Comparison of ENCODE assay signal across 23 mouse cellular contexts in genomic region chr12:37942163-37942562, GRCm38 (mm10).
DNase-seq lines count a peak whose midpoint lies in the region; ATAC-seq and TF ChIP-seq lines count a peak whose summit lies in the region.
"Had no signal": no experiment of that assay in that cellular context is flagged by ENCODE, and none has a peak within 500 bp of the region (broad histone marks: within the 10 kb centered on the region; RNA-seq: fewer than 3 reads in every experiment).

No protein-coding gene starts in this region.

- TF ChIP-seq POLR2A in liver, adult 2 months (IDR thresholded peaks at IDR 0.05; ENCODE audit: extremely low read depth, insufficient read depth, low read length), result no peak

- no peaks in the 10 kb centered on the region for H3K36me3 ChIP-seq in liver, adult 2 months (ENCODE audit: control insufficient read depth, insufficient read depth, low read length)
- H3K36me3 ChIP-seq in intestine, embryonic 16.5 days (ENCODE audit: control insufficient read depth, insufficient read depth, low read length), result no peaks in the 10 kb centered on the region
- H3K36me3 ChIP-seq: embryonic facial prominence, embryonic 13.5 days; embryonic facial prominence, embryonic 15.5 days; forebrain, embryonic 10.5 days; forebrain, embryonic 12.5 days had no signal

- H3K9me3 ChIP-seq in intestine, embryonic 16.5 days (ENCODE audit: control insufficient read depth, low read length), result no peaks in the 10 kb centered on the region
- H3K9me3 ChIP-seq: embryonic facial prominence, embryonic 13.5 days; embryonic facial prominence, embryonic 15.5 days; forebrain, embryonic 10.5 days; forebrain, embryonic 12.5 days had no signal

- no peaks in the 10 kb centered on the region for H3K4me1 ChIP-seq in liver, adult 2 months (ENCODE audit: control insufficient read depth, insufficient read depth, low read length)
- H3K4me1 ChIP-seq in intestine, embryonic 16.5 days (ENCODE audit: control insufficient read depth, insufficient read depth, low read length), result no peaks in the 10 kb centered on the region
- H3K4me1 ChIP-seq: embryonic facial prominence, embryonic 13.5 days; embryonic facial prominence, embryonic 15.5 days; forebrain, embryonic 10.5 days; forebrain, embryonic 12.5 days had no signal

- peak; percentile 93 for ATAC-seq in intestine, embryonic 16.5 days
- ATAC-seq: forebrain, embryonic 14.5 days had no signal

- H3K4me2 ChIP-seq in intestine, embryonic 16.5 days (ENCODE audit: low read depth, low read length), result no peak overlapping the region
- H3K4me2 ChIP-seq: embryonic facial prominence, embryonic 13.5 days; embryonic facial prominence, embryonic 15.5 days; forebrain, embryonic 12.5 days had no signal

- TF ChIP-seq CTCF in liver, adult 2 months (IDR thresholded peaks at IDR 0.05; ENCODE audit: low read depth, low read length), result no peak

- no peak overlapping the region for H3K27ac ChIP-seq in liver, adult 2 months (replicated peaks; ENCODE audit: insufficient read depth, low read depth, low read length)
- H3K27ac ChIP-seq in intestine, embryonic 16.5 days (ENCODE audit: low read length), result no peak overlapping the region
- H3K27ac ChIP-seq: embryonic facial prominence, embryonic 13.5 days; embryonic facial prominence, embryonic 15.5 days; forebrain, embryonic 10.5 days; forebrain, embryonic 12.5 days had no signal

- no peaks in the 10 kb centered on the region for H3K79me2 ChIP-seq in liver, adult 2 months (ENCODE audit: control insufficient read depth, insufficient read depth, low read length)

- no peak overlapping the region for H3K4me3 ChIP-seq in liver, adult 2 months (ENCODE audit: insufficient read depth, low read depth, low read length)
- no peak overlapping the region for H3K4me3 ChIP-seq in intestine, embryonic 16.5 days (ENCODE audit: low read length)
- H3K4me3 ChIP-seq: embryonic facial prominence, embryonic 13.5 days; embryonic facial prominence, embryonic 15.5 days; erythroblast, embryonic 14.5 days; forebrain, embryonic 10.5 days; forebrain, embryonic 12.5 days had no signal

- H3K9ac ChIP-seq in liver, adult 2 months (ENCODE audit: low read depth, low read length), result no peak overlapping the region
- H3K9ac ChIP-seq in intestine, embryonic 16.5 days (ENCODE audit: low read depth, low read length), result no peak overlapping the region
- H3K9ac ChIP-seq: embryonic facial prominence, embryonic 13.5 days; embryonic facial prominence, embryonic 15.5 days; forebrain, embryonic 12.5 days had no signal

- WGBS in liver, adult 2 months, result 93% methylated on average over 2 of the region's 2 CpGs
- WGBS in intestine, embryonic 16.5 days, result 79% methylated on average over 2 of the region's 2 CpGs

- H3K27me3 ChIP-seq in liver, adult 2 months (ENCODE audit: control insufficient read depth, insufficient read depth, low read length), result no peaks in the 10 kb centered on the region
- H3K27me3 ChIP-seq in intestine, embryonic 16.5 days (replicated peaks; ENCODE audit: control insufficient read depth, insufficient read depth, low read length), result no peaks in the 10 kb centered on the region
- H3K27me3 ChIP-seq: embryonic facial prominence, embryonic 13.5 days; embryonic facial prominence, embryonic 15.5 days; forebrain, embryonic 12.5 days had no signal

- DNase-seq in kidney, adult 8-10 months, result peak; percentile 6 to 15
- DNase-seq in kidney, adult 11 months, result no peak
- DNase-seq in liver, adult 2 months (ENCODE audit: extremely low read depth, low read depth, low spot score), result peak; percentile 28
- no peak for DNase-seq in liver
- DNase-seq in gastrocnemius, postnatal 10 days, result no peak
- no peak for DNase-seq in layer of hippocampus, adult 11-12 months (ENCODE audit: low spot score)
- DNase-seq: adrenal gland, adult 2 months; adrenal gland, postnatal 10 days; adrenal gland, postnatal 25 days; cerebellum, adult 11 months; cerebellum, adult 18-20 months; cerebellum, adult 8-10 months; cerebellum, adult 9-11 months; cerebellum, postnatal 14 days; cerebellum, postnatal 36 days; embryo, embryonic 11 days had no signal

Comparison
In these comparisons a context has a peak if more than half of its experiments do, and no peak if none do; other contexts are left out.
1. DNase-seq: peak in kidney, adult 8-10 months (2 of 2) and liver, adult 2 months (single experiment); none in kidney, adult 11 months (single experiment), liver (single experiment), gastrocnemius, postnatal 10 days (single experiment) and layer of hippocampus, adult 11-12 months (single experiment).